Mouse (Mus musculus) c-Kit-negative CD71-positive TER-119-positive erythroid progenitor cells, embryonic 14.5 days (primary cell): ENCODE data around the gene Med23.

Source experiments
- DNase-seq: peaks from one replicate; pipeline ENCODE4 v3.0.0-alpha.2; 2013; ENCODE audit warnings: low read depth, low spot score

Gene Med23

GRCm38 (mm10) chr10:24873624-24874023 is 3.8 kb downstream of the Med23 start:
- DNase-seq, result no peak

- DNase-seq, result no peak
Measured at GRCm38 (mm10) chr10:24886008-24886407, 16.2 kb downstream of the Med23 start.

- no peak for DNase-seq
Measured at GRCm38 (mm10) chr10:24888343-24888742, 18.6 kb downstream of the Med23 start.

GRCm38 (mm10) chr10:24895927-24896326 is 26.1 kb downstream of the Med23 start:
- DNase-seq, result no peak

GRCm38 (mm10) chr10:24905627-24906026 is 35.8 kb downstream of the Med23 start:
- DNase-seq, result no peak

- DNase-seq, result no peak
Measured at GRCm38 (mm10) chr10:24911199-24911598, 41.4 kb downstream of the Med23 start.

GRCm38 (mm10) chr10:24912576-24912975 is 42.8 kb downstream of the Med23 start:
- no peak for DNase-seq

GRCm38 (mm10) chr10:24915486-24915885 is 45.7 kb downstream of the Med23 start:
- no peak for DNase-seq

- no peak for DNase-seq
Measured at GRCm38 (mm10) chr10:24922977-24923376, 53.2 kb downstream of the Med23 start.

- DNase-seq, result no peak
Measured at GRCm38 (mm10) chr10:24924296-24924695, 54.5 kb downstream of the Med23 start.

- DNase-seq, result no peak
Measured at GRCm38 (mm10) chr10:24926380-24926779, 56.6 kb downstream of the Med23 start.

- no peak for DNase-seq
Measured at GRCm38 (mm10) chr10:24926962-24927720, 57.4 kb downstream of the Med23 start, which contains the start of gene Arg1. Arg1 (minus strand) TSS chr10:24927484.

GRCm38 (mm10) chr10:24928072-24928471 is 58.3 kb downstream of the Med23 start:
- no peak for DNase-seq

- no peak for DNase-seq
Measured at GRCm38 (mm10) chr10:24930143-24930542, 60.4 kb downstream of the Med23 start.

- DNase-seq, result no peak
Measured at GRCm38 (mm10) chr10:24947871-24948270, 78.1 kb downstream of the Med23 start.

GRCm38 (mm10) chr10:24948278-24948677 is 78.5 kb downstream of the Med23 start:
- DNase-seq, result no peak

- DNase-seq, result no peak
Measured at GRCm38 (mm10) chr10:24950223-24950622, 80.4 kb downstream of the Med23 start.

GRCm38 (mm10) chr10:24951575-24951974 is 81.8 kb downstream of the Med23 start:
- no peak for DNase-seq

- no peak for DNase-seq
Measured at GRCm38 (mm10) chr10:24952549-24952948, 82.8 kb downstream of the Med23 start.

- no peak for DNase-seq
Measured at GRCm38 (mm10) chr10:24953876-24954275, 84.1 kb downstream of the Med23 start.

- DNase-seq, result no peak
Measured at GRCm38 (mm10) chr10:24958280-24959042, 88.7 kb downstream of the Med23 start.

- DNase-seq, result no peak
Measured at GRCm38 (mm10) chr10:24959043-24959916, 89.5 kb downstream of the Med23 start.
